ENCODE assay signal across 12 mouse cellular contexts in the genomic region with DNA sequence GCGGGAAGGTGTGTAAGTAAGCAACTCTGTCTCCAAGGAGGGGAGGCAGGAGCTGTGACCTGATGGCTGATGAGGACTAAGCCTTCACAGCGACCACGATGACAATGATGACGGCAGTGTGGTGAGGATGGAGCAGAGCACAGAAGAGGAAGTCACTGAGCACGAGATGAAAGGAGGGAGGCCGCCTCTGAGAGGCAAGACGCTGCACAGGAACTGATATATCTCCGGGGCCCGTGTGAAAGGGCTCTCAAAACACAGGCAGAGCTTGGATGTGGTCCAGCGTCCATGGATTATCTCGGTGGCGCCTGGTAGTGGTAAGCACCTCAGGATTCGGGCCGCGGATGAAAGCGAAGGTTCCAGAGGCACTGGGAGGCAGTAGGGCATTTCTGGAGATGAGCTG.
DNase-seq lines count a peak whose midpoint lies in the region; ATAC-seq and TF ChIP-seq lines count a peak whose summit lies in the region.
"Had no signal": no experiment of that assay in that cellular context is flagged by ENCODE, and none has a peak within 500 bp of the region (broad histone marks: within the 10 kb centered on the region; RNA-seq: fewer than 3 reads in every experiment).

No protein-coding gene starts in this region.

- DNase-seq in lung, adult 2 months, result no peak
- peak; percentile 89 for DNase-seq in naive thymus-derived CD4-positive, alpha-beta T cell, adult 2 months (ENCODE audit: low read depth)
- DNase-seq in left cerebral cortex, adult 11 months (ENCODE audit: low spot score), result no peak
- DNase-seq in right cerebral cortex, postnatal 36 days (ENCODE audit: low spot score in 2 of 2), result no peak
- DNase-seq in gastrocnemius, postnatal 14 days, result no peak
- no peak for DNase-seq in layer of hippocampus, adult 2 months (ENCODE audit: low spot score in 2 of 2)
- DNase-seq: gastrocnemius, adult 2 months had no signal

- H3K4me3 ChIP-seq in lung, embryonic 16.5 days (ENCODE audit: low read length), result no peak overlapping the region
- H3K4me3 ChIP-seq in lung, adult 2 months (replicated peaks; ENCODE audit: extremely low read depth, low read depth, low read length), result no peak overlapping the region
- no peak overlapping the region for H3K4me3 ChIP-seq in heart, embryonic 16.5 days (ENCODE audit: low read length)
- H3K4me3 ChIP-seq in layer of hippocampus, adult 2 months, result no peak overlapping the region
- H3K4me3 ChIP-seq: embryonic facial prominence, embryonic 15.5 days; gastrocnemius, adult 2 months; midbrain, embryonic 10.5 days had no signal

- H3K4me2 ChIP-seq in lung, embryonic 16.5 days (ENCODE audit: low read depth, low read length), result no peak overlapping the region
- peak overlapping the region; percentile 24; the same call in 1 of the 2 replicates for H3K4me2 ChIP-seq in heart, embryonic 16.5 days (ENCODE audit: low read depth, low read length)
- H3K4me2 ChIP-seq: embryonic facial prominence, embryonic 15.5 days had no signal

- peak; percentile 28; the same call in 1 of the 2 replicates for ATAC-seq in lung, embryonic 16.5 days (ENCODE audit: low read depth)
- peak; percentile 80 for ATAC-seq in heart, embryonic 16.5 days (replicated peaks; ENCODE audit: extremely low read depth, insufficient read depth, low FRiP score)
- ATAC-seq: Patski had no signal

- 39% methylated on average over 16 of the region's 16 CpGs for WGBS in lung, embryonic 16.5 days
- WGBS in lung, adult 2 months, result 41% methylated on average over 16 of the region's 16 CpGs
- 13% methylated on average over 16 of the region's 16 CpGs for WGBS in heart, embryonic 16.5 days

- no peaks in the 10 kb centered on the region for H3K4me1 ChIP-seq in lung, embryonic 16.5 days (replicated peaks; ENCODE audit: control insufficient read depth, insufficient read depth, low read length)
- H3K4me1 ChIP-seq in lung, adult 2 months (ENCODE audit: control insufficient read depth, insufficient read depth, low read length), result no peaks in the 10 kb centered on the region
- peaks cover 10% of the 10 kb centered on the region for H3K4me1 ChIP-seq in heart, embryonic 16.5 days (ENCODE audit: control insufficient read depth, insufficient read depth, low read length)

- TF ChIP-seq POLR2A in lung, adult 2 months (IDR thresholded peaks at IDR 0.05; ENCODE audit: borderline replicate concordance, extremely low read depth, low read depth, low read length), result no peak

- H3K27ac ChIP-seq in lung, embryonic 16.5 days (ENCODE audit: low read length), result no peak overlapping the region
- H3K27ac ChIP-seq in heart, embryonic 16.5 days (ENCODE audit: low read length), result no peak overlapping the region
- H3K27ac ChIP-seq in layer of hippocampus, adult 2 months, result no peak overlapping the region
- H3K27ac ChIP-seq: embryonic facial prominence, embryonic 15.5 days; gastrocnemius, adult 2 months; midbrain, embryonic 10.5 days had no signal

- intact Hi-C loops in gastrocnemius, postnatal 14 days (cut with DNase I; ENCODE audit: low total_unique reads), result no loop called here

- no peaks in the 10 kb centered on the region for H3K27me3 ChIP-seq in lung, embryonic 16.5 days (ENCODE audit: control insufficient read depth, insufficient read depth, low read depth, low read length)
- 0 out of 2 replicates have a peak, but pooled peaks cover 2% of the 10 kb centered on the region for H3K27me3 ChIP-seq in heart, embryonic 16.5 days (ENCODE audit: control insufficient read depth, insufficient read depth, low read length)
- H3K27me3 ChIP-seq: Patski had no signal

- H3K36me3 ChIP-seq in lung, embryonic 16.5 days (ENCODE audit: control insufficient read depth, insufficient read depth, low read length), result no peaks in the 10 kb centered on the region
- H3K36me3 ChIP-seq in heart, embryonic 16.5 days (ENCODE audit: control insufficient read depth, insufficient read depth), result no peaks in the 10 kb centered on the region
- H3K36me3 ChIP-seq: embryonic facial prominence, embryonic 15.5 days; midbrain, embryonic 10.5 days had no signal

- H3K9ac ChIP-seq in lung, embryonic 16.5 days (ENCODE audit: low read length), result no peak overlapping the region
- H3K9ac ChIP-seq in heart, embryonic 16.5 days (ENCODE audit: low read length), result no peak overlapping the region
- H3K9ac ChIP-seq: embryonic facial prominence, embryonic 15.5 days had no signal

- no peaks in the 10 kb centered on the region for H3K9me3 ChIP-seq in lung, embryonic 16.5 days (ENCODE audit: control insufficient read depth, low read length)
- H3K9me3 ChIP-seq in heart, embryonic 16.5 days (replicated peaks; ENCODE audit: control insufficient read depth, low read length), result no peaks in the 10 kb centered on the region
- H3K9me3 ChIP-seq: embryonic facial prominence, embryonic 15.5 days; midbrain, embryonic 10.5 days had no signal

- no peak for TF ChIP-seq CTCF in lung, adult 2 months (IDR thresholded peaks at IDR 0.05; ENCODE audit: insufficient read depth, low read length)
- TF ChIP-seq CTCF in layer of hippocampus, adult 2 months (conservative IDR thresholded peaks at IDR 0.05), result no peak
